Mouse (Mus musculus) testis, adult 2 months (tissue): ENCODE results near the gene Rerg. TPM values are rescaled to one million over a fixed set of nuclear protein-coding genes. Genes with fewer than 3 reads are reported as not detected.
A peak's percentile ranks its signal among the peaks of the same experiment; 100 is the strongest.

Experiments
- H3K27ac ChIP-seq: fragments of 200-500 bp; 2 replicates; pipeline ENCODE4 v1.5.1; 2012; ENCODE audit warnings: low read depth, low read length; ENCODE audit not compliant: control insufficient read depth, insufficient read depth
- H3K27me3 ChIP-seq: fragments of 200-500 bp; 2 replicates; pipeline ENCODE4 v1.6.1; 2012; ENCODE audit warnings: mild to moderate bottlenecking, low read length, moderate library complexity; ENCODE audit not compliant: control insufficient read depth, insufficient read depth
- H3K36me3 ChIP-seq: fragments of 200-500 bp; 2 replicates; pipeline ENCODE4 v1.6.1; 2012; ENCODE audit warnings: mild to moderate bottlenecking, low read length; ENCODE audit not compliant: control insufficient read depth, insufficient read depth
- H3K4me1 ChIP-seq: fragments of 200-500 bp; 2 replicates; pipeline ENCODE4 v1.6.1; 2012; ENCODE audit warnings: low read length; ENCODE audit not compliant: control insufficient read depth, insufficient read depth
- H3K4me3 ChIP-seq: fragments of 200-500 bp; 2 replicates; pipeline ENCODE4 v1.5.1; 2012; ENCODE audit warnings: low read depth, mild to moderate bottlenecking, low read length, moderate library complexity, mixed read lengths; ENCODE audit not compliant: control insufficient read depth
- CTCF ChIP-seq: fragments of 200-500 bp; IDR thresholded peaks from 2 replicates; pipeline ENCODE4 v1.5.1; 2012; ENCODE audit warnings: low read depth, mild to moderate bottlenecking, inconsistent platforms, low read length, moderate library complexity; ENCODE audit not compliant: control insufficient read depth, insufficient read depth, insufficient replicate concordance
- POLR2A ChIP-seq: fragments of 200-500 bp; IDR thresholded peaks from 2 replicates; pipeline ENCODE4 v1.6.1; 2012; ENCODE audit warnings: low read depth, mild to moderate bottlenecking, inconsistent platforms, low read length, moderate library complexity; ENCODE audit not compliant: control insufficient read depth
- polyA plus RNA-seq: library from polyadenylated mRNA; depleted of rRNA; stranded (reverse); fragments of >200 nt; gene quantifications from 2 replicates; pipeline ENCODE4 v1.2.3, GENCODE M21; 2012

Rerg gene
- polyA plus RNA-seq, 1 experiment, result 2.8 TPM

DNA sequence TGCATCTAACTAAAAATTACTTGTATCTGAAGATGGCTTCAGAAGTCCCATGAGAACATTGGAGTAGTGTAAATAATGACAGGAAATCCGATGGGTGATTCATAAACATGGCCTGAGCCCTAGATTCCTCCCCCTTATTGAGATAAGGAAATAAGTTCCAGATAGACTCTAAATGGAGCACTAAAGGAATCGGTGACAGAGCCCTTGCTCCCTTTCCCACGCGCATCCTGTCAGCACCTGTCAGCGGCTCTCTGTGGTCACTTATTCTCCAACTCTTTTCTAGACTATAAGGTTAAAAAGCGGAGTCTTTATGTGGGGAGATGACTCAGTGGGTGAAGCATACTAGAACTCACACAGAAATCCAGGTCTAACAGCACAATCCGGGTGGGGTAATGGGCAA, 104.8 kb downstream of the Rerg start:
- TF ChIP-seq CTCF (no peak), POLR2A (no peak)
- Histone ChIP-seq H3K27ac (no peak overlapping the region), H3K27me3 (no peaks in the 10 kb centered on the region), H3K36me3 (no peaks in the 10 kb centered on the region), H3K4me1 (no peaks in the 10 kb centered on the region; the same call in 1 of the 2 replicates), H3K4me3 (no peak overlapping the region)

GRCm38 (mm10) chr6:137064786-137065185, 105.5 kb downstream of the Rerg start:
- no peaks in the 10 kb centered on the region for H3K36me3 ChIP-seq
- no peaks in the 10 kb centered on the region; the same call in 1 of the 2 replicates for H3K4me1 ChIP-seq
- H3K27me3 ChIP-seq, result no peaks in the 10 kb centered on the region
- H3K27ac ChIP-seq, result no peak overlapping the region
- H3K4me3 ChIP-seq, result no peak overlapping the region
- TF ChIP-seq POLR2A (no peak), CTCF (no peak)

DNA sequence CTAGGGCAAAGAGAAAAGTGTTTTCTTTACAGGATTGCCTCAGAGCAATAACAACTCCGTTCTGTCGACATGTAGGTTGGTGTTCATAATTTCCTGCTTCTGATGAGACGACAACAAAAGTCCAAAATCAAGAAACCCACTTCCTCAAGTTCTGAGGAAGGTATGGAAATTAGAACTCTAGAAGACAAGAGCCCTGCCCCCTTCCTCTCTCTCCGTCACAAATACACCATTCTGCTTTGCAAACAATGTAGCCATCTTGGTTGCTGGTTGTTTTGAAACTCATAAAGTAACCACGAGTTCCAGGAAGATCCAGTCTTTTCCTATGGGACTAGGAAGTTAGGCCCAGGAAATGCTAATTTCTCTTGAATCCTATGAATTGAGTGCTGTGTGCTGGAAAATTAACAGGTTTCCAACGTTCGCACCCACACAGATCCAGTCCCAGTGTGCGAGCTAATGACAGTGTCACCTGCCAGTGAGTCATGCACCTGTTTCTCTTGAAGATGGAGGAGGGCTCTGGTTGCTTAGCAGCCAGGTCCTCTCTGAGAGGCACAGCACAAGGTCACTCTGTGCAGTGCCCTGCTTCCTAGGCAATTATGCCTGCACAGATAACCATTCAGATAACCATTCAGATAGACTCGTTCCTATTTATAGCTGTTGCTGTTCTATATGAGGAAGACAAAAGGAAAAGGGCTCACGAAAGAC, 106.9 kb downstream of the Rerg start:
- no peaks in the 10 kb centered on the region for H3K27me3 ChIP-seq
- no peaks in the 10 kb centered on the region; the same call in 1 of the 2 replicates for H3K4me1 ChIP-seq
- no peak overlapping the region for H3K4me3 ChIP-seq
- no peaks in the 10 kb centered on the region for H3K36me3 ChIP-seq
- H3K27ac ChIP-seq, result no peak overlapping the region
- TF ChIP-seq CTCF (no peak), POLR2A (no peak)

- no peaks in the 10 kb centered on the region for H3K36me3 ChIP-seq
- no peak for TF ChIP-seq CTCF
- TF ChIP-seq POLR2A, result no peak
- no peaks in the 10 kb centered on the region for H3K27me3 ChIP-seq
- no peak overlapping the region for H3K4me3 ChIP-seq
- H3K4me1 ChIP-seq, result no peaks in the 10 kb centered on the region; the same call in 1 of the 2 replicates
- H3K27ac ChIP-seq, result no peak overlapping the region
Observed at GRCm38 (mm10) chr6:137061880-137062531, 108.3 kb downstream of the Rerg start.

DNA sequence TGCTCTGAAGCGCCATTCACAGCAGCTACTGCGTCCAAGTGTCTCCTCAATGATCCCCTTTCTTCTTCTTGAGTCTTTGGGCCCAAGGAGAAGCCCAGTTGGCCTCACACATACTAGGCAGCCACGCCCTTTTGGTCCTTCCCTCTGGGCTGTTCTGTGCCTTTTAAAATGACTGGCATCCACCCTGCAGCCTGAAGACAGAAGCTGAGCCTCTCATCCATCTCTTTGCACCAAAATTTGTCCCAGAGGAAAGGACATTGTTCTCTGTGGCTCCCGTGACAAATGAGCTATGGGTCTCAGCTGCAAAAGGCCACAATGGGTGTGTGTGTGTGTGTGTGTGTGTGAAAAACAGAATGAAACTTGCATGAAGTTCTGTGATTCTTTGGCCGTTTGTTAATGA, 109.7 kb downstream of the Rerg start:
- Histone ChIP-seq H3K27ac (no peak overlapping the region), H3K27me3 (no peaks in the 10 kb centered on the region), H3K4me3 (no peak overlapping the region), H3K36me3 (no peaks in the 10 kb centered on the region), H3K4me1 (no peaks in the 10 kb centered on the region; the same call in 1 of the 2 replicates)
- TF ChIP-seq CTCF (no peak), POLR2A (no peak)

- TF ChIP-seq CTCF (no peak), POLR2A (no peak)
- H3K36me3 ChIP-seq, result no peaks in the 10 kb centered on the region
- H3K27me3 ChIP-seq, result no peaks in the 10 kb centered on the region
Observed at GRCm38 (mm10) chr6:137058257-137058656, 112.0 kb downstream of the Rerg start.

GRCm38 (mm10) chr6:137054073-137054472, 116.2 kb downstream of the Rerg start:
- H3K4me1 ChIP-seq, result no peaks in the 10 kb centered on the region
- H3K36me3 ChIP-seq, result no peaks in the 10 kb centered on the region
- no peak overlapping the region for H3K27ac ChIP-seq
- no peak for TF ChIP-seq POLR2A
- H3K27me3 ChIP-seq, result no peaks in the 10 kb centered on the region
- no peak overlapping the region for H3K4me3 ChIP-seq

More at GRCm38 (mm10) chr6:137058257-137058656, 112.0 kb downstream of the Rerg start:
- H3K4me3 ChIP-seq, result no peak overlapping the region
- H3K27ac ChIP-seq, result no peak overlapping the region
- H3K4me1 ChIP-seq, result no peaks in the 10 kb centered on the region

- Histone ChIP-seq H3K4me1 (no peaks in the 10 kb centered on the region), H3K4me3 (no peak overlapping the region), H3K36me3 (no peaks in the 10 kb centered on the region), H3K27ac (no peak overlapping the region), H3K27me3 (no peaks in the 10 kb centered on the region)
- TF ChIP-seq POLR2A, result no peak
- peak; percentile 45; the same call in 1 of the 2 replicates for TF ChIP-seq CTCF
Observed at GRCm38 (mm10) chr6:137053464-137053863, 116.8 kb downstream of the Rerg start.
